Mouse (Mus musculus) lung, postnatal 0 days (tissue): ENCODE data around the gene Zfp366.

Experiments used
- CTCF ChIP-seq: IDR thresholded peaks from 2 replicates; pipeline ENCODE4 v1.5.1; 2016; ENCODE audit warnings: antibody characterized with exemption, mild to moderate bottlenecking
- EP300 ChIP-seq: IDR thresholded peaks from 2 replicates; pipeline ENCODE4 v1.6.1; 2016; ENCODE audit warnings: antibody characterized with exemption, mild to moderate bottlenecking, control low read depth

- no peak for TF ChIP-seq EP300
- TF ChIP-seq CTCF, result no peak
Measured at GRCm38 (mm10) chr13:99216005-99216404, 31.4 kb downstream of the Zfp366 start.
